Mouse (Mus musculus): ENCODE measurements around the gene Nrn1l. TPM values are rescaled to one million over a fixed set of nuclear protein-coding genes. Genes with fewer than 3 reads are reported as not detected.

Gene Nrn1l
- polyA plus RNA-seq, 1 experiment from 2014 or later, result 0.40 TPM

- no peak for ATAC-seq (ENCODE audit: low FRiP score)
- WGBS, result 79% methylated on average over 3 of the region's 3 CpGs
- H3K4me2 ChIP-seq, result no peak overlapping the region
These were observed 31.8 kb downstream of the Nrn1l start for GRCm38 (mm10) chr8:105925123-105925522.

DNA sequence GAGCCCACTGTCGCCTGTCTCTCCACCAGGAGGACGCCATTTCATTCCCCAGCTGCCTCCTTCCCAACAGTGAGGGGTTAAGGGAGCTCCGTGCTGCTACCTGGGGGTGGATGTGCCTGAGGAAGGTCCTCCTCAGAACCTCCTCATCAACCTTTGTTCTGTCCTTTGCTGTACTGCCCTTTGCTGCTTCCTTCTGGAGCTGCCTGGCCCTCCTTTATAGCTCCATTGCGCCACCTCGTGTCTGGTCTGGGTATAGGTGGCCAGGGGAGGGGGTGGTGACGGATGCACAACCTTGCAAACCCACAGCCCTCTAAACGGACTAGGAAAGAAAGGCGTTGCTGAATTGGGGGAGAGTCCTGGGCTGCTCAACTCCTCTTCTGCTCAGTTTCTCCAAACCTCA lies 37.2 kb downstream of the Nrn1l start:
- ATAC-seq (ENCODE audit: low FRiP score) (peak; percentile 79), DNase-seq (ENCODE audit: low spot score, missing footprints) (peak; percentile 99)
- no peaks in the 10 kb centered on the region for H3K4me1 ChIP-seq (ENCODE audit: control insufficient read depth, insufficient read depth, low read length)
- H3K27ac ChIP-seq (ENCODE audit: low read depth, low read length), result peak overlapping the region; percentile 45
- no peak overlapping the region for H3K4me2 ChIP-seq
- H3K9ac ChIP-seq (ENCODE audit: low read length), result peak overlapping the region; percentile 55
- WGBS, result 13% methylated on average over 8 of the region's 8 CpGs
- no peaks in the 10 kb centered on the region for H3K27me3 ChIP-seq (ENCODE audit: control insufficient read depth, insufficient read depth, low read length)
- H3K4me3 ChIP-seq (ENCODE audit: low read depth, low read length), result no peak overlapping the region
- no peaks in the 10 kb centered on the region for H3K36me3 ChIP-seq (ENCODE audit: control insufficient read depth, insufficient read depth, low read length)
- H3K9me3 ChIP-seq (ENCODE audit: control insufficient read depth, low read length), result no peaks in the 10 kb centered on the region

More at GRCm38 (mm10) chr8:105925123-105925522, 31.8 kb downstream of the Nrn1l start:
- DNase-seq (ENCODE audit: low spot score, missing footprints), result no peak
- H3K9ac ChIP-seq (ENCODE audit: low read length), result no peak overlapping the region
- no peaks in the 10 kb centered on the region for H3K9me3 ChIP-seq (ENCODE audit: control insufficient read depth, low read length)
- no peak overlapping the region for H3K27ac ChIP-seq (ENCODE audit: low read depth, low read length)
- no peaks in the 10 kb centered on the region for H3K27me3 ChIP-seq (ENCODE audit: control insufficient read depth, insufficient read depth, low read length)
- H3K4me3 ChIP-seq (ENCODE audit: low read depth, low read length), result no peak overlapping the region
- H3K4me1 ChIP-seq (ENCODE audit: control insufficient read depth, insufficient read depth, low read length), result no peaks in the 10 kb centered on the region
- no peaks in the 10 kb centered on the region for H3K36me3 ChIP-seq (ENCODE audit: control insufficient read depth, insufficient read depth, low read length)

- no peaks in the 10 kb centered on the region for H3K4me1 ChIP-seq (ENCODE audit: control insufficient read depth, insufficient read depth, low read length)
- ATAC-seq (ENCODE audit: low FRiP score), result no peak
These were observed 37.9 kb downstream of the Nrn1l start for GRCm38 (mm10) chr8:105931271-105931670.

DNA sequence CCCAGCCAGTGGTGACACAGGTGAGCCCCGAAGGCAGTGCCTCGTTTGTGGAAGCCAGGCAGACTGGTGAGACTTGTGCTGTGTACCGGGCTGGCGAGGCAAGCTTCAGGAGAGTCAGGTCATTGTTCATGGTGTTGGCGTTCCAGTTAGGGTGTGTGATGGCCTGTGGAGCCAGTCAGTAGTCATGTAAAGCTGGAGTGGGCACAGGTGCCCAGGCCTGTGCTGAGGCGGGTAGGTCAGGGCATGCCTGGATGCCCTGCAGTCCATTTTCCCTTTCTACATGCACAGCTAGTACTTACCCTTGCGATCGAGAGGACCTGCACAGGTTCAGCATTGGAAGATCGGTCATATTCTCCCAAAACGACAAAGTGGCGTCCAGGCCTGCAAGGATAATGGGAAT lies 39.2 kb downstream of the Nrn1l start:
- H3K27me3 ChIP-seq (ENCODE audit: control insufficient read depth, insufficient read depth, low read length), result no peaks in the 10 kb centered on the region
- no peaks in the 10 kb centered on the region for H3K9me3 ChIP-seq (ENCODE audit: control insufficient read depth, low read length)
- no peak overlapping the region for H3K4me2 ChIP-seq
- H3K27ac ChIP-seq (ENCODE audit: low read depth, low read length), result no peak overlapping the region
- H3K4me3 ChIP-seq (ENCODE audit: low read depth, low read length), result no peak overlapping the region
- WGBS, result 88% methylated on average over 11 of the region's 11 CpGs
- DNase-seq (ENCODE audit: low spot score, missing footprints) (no peak), ATAC-seq (ENCODE audit: low FRiP score) (no peak)
- H3K9ac ChIP-seq (ENCODE audit: low read length), result no peak overlapping the region
- H3K36me3 ChIP-seq (ENCODE audit: control insufficient read depth, insufficient read depth, low read length), result no peaks in the 10 kb centered on the region
- no peaks in the 10 kb centered on the region for H3K4me1 ChIP-seq (ENCODE audit: control insufficient read depth, insufficient read depth, low read length)

More at GRCm38 (mm10) chr8:105931271-105931670, 37.9 kb downstream of the Nrn1l start:
- Histone ChIP-seq H3K4me2 (no peak overlapping the region), H3K36me3 (ENCODE audit: control insufficient read depth, insufficient read depth, low read length) (no peaks in the 10 kb centered on the region), H3K9me3 (ENCODE audit: control insufficient read depth, low read length) (no peaks in the 10 kb centered on the region), H3K27ac (ENCODE audit: low read depth, low read length) (no peak overlapping the region), H3K9ac (ENCODE audit: low read length) (no peak overlapping the region), H3K4me3 (ENCODE audit: low read depth, low read length) (no peak overlapping the region), H3K27me3 (ENCODE audit: control insufficient read depth, insufficient read depth, low read length) (no peaks in the 10 kb centered on the region)
- 93% methylated on average over 3 of the region's 3 CpGs for WGBS
- DNase-seq (ENCODE audit: low spot score, missing footprints), result no peak

GRCm38 (mm10) chr8:105933762-105934161 lies 40.4 kb downstream of the Nrn1l start, which contains the start of gene Ctrl:
Gene Ctrl (minus strand): TSS chr8:105933862.
- Histone ChIP-seq H3K9me3 (ENCODE audit: control insufficient read depth, low read length) (no peaks in the 10 kb centered on the region), H3K27ac (ENCODE audit: low read depth, low read length) (no peak within 1 kb of the TSS), H3K4me1 (ENCODE audit: control insufficient read depth, insufficient read depth, low read length) (peaks cover 3% of the 10 kb centered on the region), H3K27me3 (ENCODE audit: control insufficient read depth, insufficient read depth, low read length) (no peaks in the 10 kb centered on the region), H3K9ac (ENCODE audit: low read length) (no peak within 1 kb of the TSS), H3K4me3 (ENCODE audit: low read depth, low read length) (no peak within 1 kb of the TSS), H3K36me3 (ENCODE audit: control insufficient read depth, insufficient read depth, low read length) (no peaks in the 10 kb centered on the region), H3K4me2 (no peak within 1 kb of the TSS)
- no peak for ATAC-seq (ENCODE audit: low FRiP score)
- no peak for DNase-seq (ENCODE audit: low spot score, missing footprints)
- 93% methylated on average over 2 of the region's 2 CpGs for WGBS

DNA sequence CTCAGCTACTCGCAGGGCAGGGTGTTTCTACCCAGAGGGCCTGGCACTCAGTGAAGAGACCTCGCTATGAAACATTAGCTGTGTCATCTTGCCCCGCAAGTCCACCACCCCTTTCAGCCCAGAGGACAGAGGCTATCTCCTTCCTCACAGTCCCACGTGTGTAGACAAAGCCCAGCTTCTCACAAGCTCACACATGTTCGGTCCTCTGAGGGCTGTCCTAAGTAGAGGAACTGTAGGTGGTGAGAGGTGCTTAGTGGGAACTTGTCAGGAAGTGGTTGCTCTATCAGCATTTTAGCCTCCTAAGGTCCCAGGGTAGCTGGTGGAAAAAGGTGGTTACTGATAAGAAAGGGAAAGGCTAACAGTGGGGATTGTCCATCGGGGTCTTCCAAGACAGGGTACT lies 41.7 kb downstream of the Nrn1l start:
- Histone ChIP-seq H3K27ac (ENCODE audit: low read depth, low read length) (no peak overlapping the region), H3K4me3 (ENCODE audit: low read depth, low read length) (no peak overlapping the region), H3K4me1 (ENCODE audit: control insufficient read depth, insufficient read depth, low read length) (peaks cover 3% of the 10 kb centered on the region), H3K9me3 (ENCODE audit: control insufficient read depth, low read length) (no peaks in the 10 kb centered on the region), H3K27me3 (ENCODE audit: control insufficient read depth, insufficient read depth, low read length) (no peaks in the 10 kb centered on the region), H3K4me2 (no peak overlapping the region), H3K9ac (ENCODE audit: low read length) (no peak overlapping the region), H3K36me3 (ENCODE audit: control insufficient read depth, insufficient read depth, low read length) (no peaks in the 10 kb centered on the region)
- DNase-seq (ENCODE audit: low spot score, missing footprints) (no peak), ATAC-seq (ENCODE audit: low FRiP score) (no peak)
- 83% methylated on average over 6 of the region's 6 CpGs for WGBS

DNA sequence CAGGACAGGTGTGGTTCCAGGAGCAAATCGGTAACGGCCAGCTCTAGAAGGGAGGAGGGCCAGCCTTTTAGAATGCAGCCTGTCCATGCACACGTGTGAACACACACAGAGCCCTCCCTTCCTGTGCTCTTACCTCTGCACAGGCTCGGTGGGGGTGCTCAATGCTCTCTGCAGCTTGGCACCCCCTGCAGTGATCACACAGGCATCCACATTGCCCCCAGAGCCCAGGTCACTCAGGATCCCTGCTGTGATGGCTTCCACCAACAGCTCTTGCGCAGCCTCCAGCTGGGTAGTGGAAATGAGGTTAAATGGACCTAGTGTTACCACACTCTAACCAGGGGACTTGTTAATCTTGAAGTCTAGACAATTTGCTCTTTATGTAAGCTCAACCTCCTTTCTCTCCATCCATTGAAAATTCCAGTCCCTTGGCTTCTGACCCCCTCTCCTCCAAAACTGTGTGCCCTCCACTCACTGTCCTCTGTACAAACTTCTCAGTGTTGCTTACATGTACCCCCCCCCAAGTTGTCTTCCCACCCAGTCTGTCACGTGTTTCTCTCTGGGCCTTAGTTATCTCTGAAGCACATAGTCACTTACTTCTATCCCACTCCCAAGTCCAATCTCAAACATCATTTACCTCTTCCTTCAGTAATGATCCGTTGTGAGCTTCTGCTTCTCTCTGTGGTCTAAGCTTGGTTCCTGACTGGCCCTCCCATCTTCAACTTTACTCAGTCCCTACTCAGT lies 42.7 kb downstream of the Nrn1l start:
- peaks cover 3% of the 10 kb centered on the region for H3K4me1 ChIP-seq (ENCODE audit: control insufficient read depth, insufficient read depth, low read length)
- peak overlapping the region; percentile 75 for H3K4me3 ChIP-seq (ENCODE audit: low read depth, low read length)
- 37% methylated on average over 7 of the region's 7 CpGs for WGBS
- DNase-seq (ENCODE audit: low spot score, missing footprints), result peak; percentile 70
- no peaks in the 10 kb centered on the region for H3K9me3 ChIP-seq (ENCODE audit: control insufficient read depth, low read length)
- peak overlapping the region; percentile 96 for H3K4me2 ChIP-seq
- ATAC-seq (ENCODE audit: low FRiP score), result no peak
- no peak overlapping the region for H3K27ac ChIP-seq (ENCODE audit: low read depth, low read length)
- peak overlapping the region; percentile 89 for H3K9ac ChIP-seq (ENCODE audit: low read length)
- no peaks in the 10 kb centered on the region for H3K27me3 ChIP-seq (ENCODE audit: control insufficient read depth, insufficient read depth, low read length)
- no peaks in the 10 kb centered on the region for H3K36me3 ChIP-seq (ENCODE audit: control insufficient read depth, insufficient read depth, low read length)

DNA sequence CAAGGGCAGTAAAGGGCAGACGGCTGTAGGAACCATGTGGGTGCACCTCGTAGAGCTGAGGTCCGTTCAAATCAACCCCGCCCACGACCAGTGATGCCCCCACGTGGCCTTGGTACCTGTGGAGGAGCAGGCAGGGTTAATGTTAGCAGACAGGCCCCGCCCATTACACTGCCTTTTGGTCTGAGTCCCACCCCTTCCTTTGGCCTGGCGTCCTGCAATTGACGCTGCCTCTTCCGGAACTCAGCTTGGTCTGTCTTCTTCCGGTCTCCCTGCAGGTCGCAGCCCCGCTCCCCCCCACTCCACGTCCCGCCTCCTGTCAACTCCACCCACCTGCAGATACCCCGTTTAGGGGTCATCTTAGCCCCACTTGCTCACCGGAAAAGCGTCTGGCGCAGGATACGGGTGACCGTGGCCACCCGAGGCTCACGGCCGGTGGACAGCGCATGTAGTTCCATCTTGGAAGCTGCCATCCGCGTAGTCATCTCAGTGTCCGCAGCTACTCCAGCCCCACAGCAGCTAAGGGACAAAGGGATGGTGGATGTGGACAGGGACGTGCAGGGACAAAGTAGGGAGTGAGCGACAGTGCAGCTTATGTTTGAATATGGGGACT lies 43.6 kb downstream of the Nrn1l start:
- peak; percentile 92 for ATAC-seq (ENCODE audit: low FRiP score)
- H3K27ac ChIP-seq (ENCODE audit: low read depth, low read length), result peak overlapping the region; percentile 67
- no peaks in the 10 kb centered on the region for H3K9me3 ChIP-seq (ENCODE audit: control insufficient read depth, low read length)
- no peaks in the 10 kb centered on the region for H3K27me3 ChIP-seq (ENCODE audit: control insufficient read depth, insufficient read depth, low read length)
- peak overlapping the region; percentile 89 for H3K9ac ChIP-seq (ENCODE audit: low read length)
- peak overlapping the region; percentile 96 for H3K4me2 ChIP-seq
- H3K4me3 ChIP-seq (ENCODE audit: low read depth, low read length), result peak overlapping the region; percentile 75
- H3K4me1 ChIP-seq (ENCODE audit: control insufficient read depth, insufficient read depth, low read length), result peaks cover 3% of the 10 kb centered on the region
- peak; percentile 97 for DNase-seq (ENCODE audit: low spot score, missing footprints)
- H3K36me3 ChIP-seq (ENCODE audit: control insufficient read depth, insufficient read depth, low read length), result no peaks in the 10 kb centered on the region
- WGBS, result under 1% methylated on average over 30 of the region's 30 CpGs
